Mouse (Mus musculus) gastrocnemius, postnatal 4 days (tissue): ENCODE data around the gene Setx. TPM values are rescaled to one million over a fixed set of nuclear protein-coding genes. Genes with fewer than 3 reads are reported as not detected.
A peak's percentile ranks its signal among the peaks of the same experiment; 100 is the strongest.

Experiments used
- DNase-seq, 2 experiments: peaks; one replicate each; pipeline ENCODE4 v3.0.0; 2021 to 2022; ENCODE audit warnings: low spot score in 2 of 2, mixed read lengths in 2 of 2
- total RNA-seq, 2 experiments: library from RNA; stranded (reverse); gene quantifications; 2 replicates each; pipeline ENCODE4 v1.2.3; 2021

The Setx gene
- total RNA-seq, 2 experiments from 2014 or later = 32.7 to 35.2 TPM

- peak in 1 of 2 experiments; percentile 61 for DNase-seq
Observed at GRCm38 (mm10) chr2:29216286-29217012, 92.5 kb downstream of the Setx start.

GRCm38 (mm10) chr2:29217042-29217441, 93.1 kb downstream of the Setx start:
- no peak for DNase-seq

- DNase-seq = peak; percentile 51 to 68
Observed at GRCm38 (mm10) chr2:29217897-29218296, 93.9 kb downstream of the Setx start.

- DNase-seq = no peak
Observed at GRCm38 (mm10) chr2:29218831-29219230, 94.8 kb downstream of the Setx start.

GRCm38 (mm10) chr2:29222302-29222701, 98.3 kb downstream of the Setx start:
- DNase-seq = no peak

- DNase-seq = no peak
Observed at GRCm38 (mm10) chr2:29223591-29224262, 99.7 kb downstream of the Setx start.

GRCm38 (mm10) chr2:29226671-29227070, 102.7 kb downstream of the Setx start:
- no peak for DNase-seq

GRCm38 (mm10) chr2:29230191-29230835, 106.3 kb downstream of the Setx start:
- no peak for DNase-seq

Other genes starting within 250 kb of the Setx start
- gene Barhl1, start 207.5 kb upstream of the Setx start, total RNA-seq = not detected
- gene Cfap77, start 69.1 kb upstream of the Setx start, total RNA-seq = under 1 TPM; 0.26 to 0.27 TPM
- 1 to 10 TPM; 7.2 to 8.8 TPM for gene Ttf1, start 63.9 kb upstream of the Setx start, total RNA-seq
- 10 to 100 TPM; 11.3 to 13.0 TPM for gene Ntng2, start 128.8 kb downstream of the Setx start, total RNA-seq
- gene Med27, start 222.6 kb downstream of the Setx start, total RNA-seq = 10 to 100 TPM; 23.7 to 24.3 TPM